Mouse (Mus musculus) kidney, adult 18-20 months (tissue): ENCODE data around the gene Clybl.

Experiments
- DNase-seq: peaks from one replicate; pipeline ENCODE4 v3.0.0; 2021

The Clybl gene

GRCm38 (mm10) chr14:122367252-122367868 lies 185.9 kb downstream of the Clybl start:
- DNase-seq, result no peak

- no peak for DNase-seq
Observed at GRCm38 (mm10) chr14:122367882-122368418, 186.4 kb downstream of the Clybl start.

GRCm38 (mm10) chr14:122368501-122368900 lies 187.0 kb downstream of the Clybl start:
- no peak for DNase-seq

GRCm38 (mm10) chr14:122371979-122372378 lies 190.5 kb downstream of the Clybl start:
- no peak for DNase-seq

GRCm38 (mm10) chr14:122373458-122373857 lies 192.0 kb downstream of the Clybl start:
- DNase-seq, result no peak

- no peak for DNase-seq
Observed at GRCm38 (mm10) chr14:122374285-122374997, 192.9 kb downstream of the Clybl start.

GRCm38 (mm10) chr14:122375070-122375811 lies 193.7 kb downstream of the Clybl start:
- DNase-seq, result no peak

GRCm38 (mm10) chr14:122376482-122377143 lies 195.1 kb downstream of the Clybl start:
- no peak for DNase-seq

GRCm38 (mm10) chr14:122377681-122378080 lies 196.2 kb downstream of the Clybl start:
- no peak for DNase-seq

GRCm38 (mm10) chr14:122379076-122379475 lies 197.6 kb downstream of the Clybl start:
- DNase-seq, result no peak

GRCm38 (mm10) chr14:122379996-122380395 lies 198.5 kb downstream of the Clybl start:
- DNase-seq, result no peak

- DNase-seq, result no peak
Observed at GRCm38 (mm10) chr14:122380896-122381845, 199.7 kb downstream of the Clybl start.

GRCm38 (mm10) chr14:122382281-122382680 lies 200.8 kb downstream of the Clybl start:
- DNase-seq, result no peak

GRCm38 (mm10) chr14:122383931-122384330 lies 202.4 kb downstream of the Clybl start:
- no peak for DNase-seq

GRCm38 (mm10) chr14:122384447-122385237 lies 203.1 kb downstream of the Clybl start:
- DNase-seq, result no peak

- DNase-seq, result no peak
Observed at GRCm38 (mm10) chr14:122385238-122385534, 203.7 kb downstream of the Clybl start.

- no peak for DNase-seq
Observed at GRCm38 (mm10) chr14:122385758-122386157, 204.3 kb downstream of the Clybl start.

GRCm38 (mm10) chr14:122386281-122387130 lies 205.0 kb downstream of the Clybl start:
- DNase-seq, result no peak

- no peak for DNase-seq
Observed at GRCm38 (mm10) chr14:122387781-122388180, 206.3 kb downstream of the Clybl start.

- no peak for DNase-seq
Observed at GRCm38 (mm10) chr14:122388431-122389031, 207.0 kb downstream of the Clybl start.
